Mouse (Mus musculus) cerebellum, adult (tissue): Measurements from ENCODE around the gene Xcr1.

Experiments
- ATAC-seq: cut with Nextera tagmentation; 2 replicates; pipeline ENCODE4 v1.9.2; 2017; ENCODE audit warnings: mild to moderate bottlenecking, moderate library complexity, mixed read lengths; ENCODE audit not compliant: insufficient number of reproducible peaks, low FRiP score, low TSS enrichment

Xcr1 gene

DNA sequence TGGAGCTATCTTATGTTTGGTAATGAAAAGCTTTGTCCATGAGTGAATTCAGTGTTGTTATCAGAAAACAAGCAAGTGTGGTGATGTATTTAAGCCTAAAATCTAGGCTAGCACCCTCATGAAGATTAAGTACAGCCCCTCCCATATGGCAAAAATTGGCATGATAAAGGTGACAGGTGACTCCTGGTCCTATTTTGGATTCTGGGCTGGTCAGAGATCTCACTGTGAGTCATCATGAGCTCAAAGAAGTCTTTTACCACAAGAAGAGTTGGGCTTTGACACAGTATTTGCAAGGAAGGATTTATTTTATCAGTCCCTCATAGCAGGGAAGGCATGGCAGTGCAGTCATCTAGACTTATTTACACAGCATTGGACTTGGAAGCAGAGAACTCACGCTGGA, 45.8 kb downstream of the Xcr1 start:
- no peak for ATAC-seq

DNA sequence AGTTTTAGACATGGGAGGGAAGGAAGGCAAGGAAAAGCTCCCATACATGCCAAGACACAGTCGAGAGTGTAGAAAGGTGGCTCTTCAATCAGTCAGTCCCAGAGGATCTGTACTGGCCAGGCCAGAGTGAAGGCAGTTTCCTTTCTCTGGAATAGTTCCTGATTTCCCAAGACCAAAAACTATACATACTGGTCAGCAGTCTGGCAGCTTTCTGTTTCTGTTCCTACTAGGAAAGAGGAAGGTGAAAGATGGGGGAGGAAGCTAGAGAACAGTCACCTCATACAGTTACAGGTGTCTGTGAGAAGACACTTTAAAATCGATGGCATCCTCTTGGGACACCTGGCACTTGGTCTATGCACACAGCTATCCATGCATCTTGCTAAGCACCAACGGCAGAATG, 46.4 kb downstream of the Xcr1 start:
- ATAC-seq = no peak

DNA sequence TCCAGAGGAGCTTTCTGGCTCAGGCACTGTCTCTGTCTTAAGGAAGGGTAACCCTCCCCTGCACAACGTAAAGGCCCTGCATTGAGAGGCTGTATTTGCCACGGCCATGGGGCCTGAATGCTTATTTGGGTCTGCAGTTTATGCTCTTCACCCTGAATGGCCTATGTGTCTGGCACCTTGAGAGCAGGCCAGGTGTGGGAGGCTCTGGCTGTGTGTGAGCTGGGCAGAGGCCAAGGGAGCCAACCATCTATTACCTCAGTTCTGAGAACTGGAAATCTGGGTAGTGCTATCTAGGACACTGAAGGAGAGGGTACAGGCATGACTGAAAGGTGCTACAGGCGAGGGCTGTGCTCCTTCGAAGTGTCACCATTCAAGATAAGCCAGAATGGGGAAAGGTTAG, 47.0 kb downstream of the Xcr1 start:
- 0 out of 2 replicates have a peak, but pooled peaks have one; percentile 49 for ATAC-seq

DNA sequence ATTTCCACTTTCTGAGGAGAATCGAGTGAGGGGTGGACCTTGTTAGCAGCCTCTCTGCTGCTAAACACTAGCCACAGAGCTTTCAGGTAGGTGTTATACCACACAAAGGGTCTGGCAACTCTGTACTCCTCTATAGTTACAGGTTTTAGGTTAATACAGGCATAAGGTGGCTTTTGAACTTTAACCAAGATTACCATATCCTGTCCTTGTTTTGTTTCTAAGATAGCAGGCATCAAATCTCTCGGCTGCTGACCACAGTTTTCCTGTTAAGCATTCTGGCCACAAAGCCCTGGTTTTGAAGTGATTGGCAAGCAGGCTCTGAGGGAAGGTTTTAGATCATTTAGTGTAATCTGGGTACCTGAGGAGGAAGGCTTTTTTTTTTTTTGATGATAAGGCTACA, 47.5 kb downstream of the Xcr1 start:
- no peak for ATAC-seq

DNA sequence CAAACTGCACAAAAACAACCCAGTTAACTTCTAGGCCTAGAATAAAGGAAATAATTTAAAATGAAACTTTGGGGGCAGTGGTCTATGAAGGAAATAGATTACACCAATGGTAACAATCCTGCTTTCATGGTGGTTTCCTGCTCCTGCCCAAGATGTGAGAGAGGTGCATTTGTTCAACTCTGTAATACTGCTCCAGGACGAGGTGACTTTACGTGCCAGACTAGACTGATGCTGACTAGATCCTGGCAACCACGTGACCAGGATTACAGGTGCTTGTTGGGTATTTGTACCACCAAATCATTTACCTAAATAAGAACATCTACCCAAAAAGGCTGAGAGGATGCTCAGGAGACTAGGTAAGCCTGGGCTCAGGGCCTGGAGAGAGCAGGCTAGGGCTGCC, 50.0 kb downstream of the Xcr1 start:
- ATAC-seq = no peak

DNA sequence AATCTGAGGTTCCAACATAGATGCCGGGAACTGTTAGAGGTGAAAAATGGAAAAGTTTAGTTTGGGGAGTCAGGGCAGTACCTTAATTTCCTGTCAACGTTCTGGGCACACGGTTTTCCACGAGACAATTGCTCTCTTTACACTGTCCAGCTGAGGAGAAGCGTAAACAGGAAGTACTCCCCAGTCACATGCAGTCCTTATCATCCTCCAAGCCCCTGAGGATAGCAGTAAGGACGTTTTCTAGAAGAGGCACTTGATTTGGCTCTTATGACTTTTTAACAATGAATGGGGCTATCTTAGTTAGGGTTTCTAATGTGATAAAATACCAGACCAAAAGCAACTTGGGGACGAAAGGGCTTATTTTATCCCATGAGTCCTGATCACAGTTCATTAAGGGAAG, 53.2 kb downstream of the Xcr1 start:
- no peak for ATAC-seq

DNA sequence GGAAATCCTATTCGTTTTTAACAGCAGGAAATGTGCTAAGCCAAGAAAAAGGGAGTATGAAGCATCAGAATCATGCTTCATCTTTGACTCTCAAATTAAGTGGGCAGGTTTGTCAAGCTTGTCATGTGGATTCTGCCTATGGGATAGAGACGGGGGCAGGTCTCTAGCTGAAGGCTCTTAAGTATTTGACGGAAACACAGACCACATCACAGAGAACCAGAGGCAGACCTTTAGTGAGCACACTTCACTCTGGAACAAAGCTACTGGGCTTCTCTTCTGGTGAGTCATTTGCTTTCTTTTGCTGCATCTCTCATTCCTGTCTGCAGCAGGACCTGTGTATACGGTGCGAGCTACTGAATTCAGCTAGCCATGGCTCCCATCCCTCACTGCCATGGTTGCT, 55.6 kb downstream of the Xcr1 start, which contains the start of gene Cxcr6:
Cxcr6 (plus strand) TSS at position 209 of the 400 bp plus-strand sequence.
- ATAC-seq = no peak

DNA sequence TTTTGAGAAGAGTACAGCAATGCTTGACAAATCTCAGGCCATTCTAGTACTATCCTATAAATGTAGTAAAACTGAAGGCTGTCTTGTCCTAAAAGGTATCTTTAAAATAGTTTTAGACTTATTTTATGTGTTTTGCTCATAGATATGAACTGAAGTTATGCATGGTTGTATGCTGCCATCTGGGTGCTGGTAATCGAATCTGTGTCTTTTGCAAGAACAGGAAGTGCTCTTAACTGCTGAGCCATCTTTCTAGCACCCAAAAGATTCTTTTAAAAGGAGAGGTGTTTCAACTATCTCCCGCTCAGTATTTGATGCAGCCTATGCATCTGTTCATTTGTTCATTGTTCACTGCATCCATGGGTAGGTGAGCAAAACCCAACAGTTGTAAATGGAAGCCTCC, 56.6 kb downstream of the Xcr1 start:
- ATAC-seq = no peak

DNA sequence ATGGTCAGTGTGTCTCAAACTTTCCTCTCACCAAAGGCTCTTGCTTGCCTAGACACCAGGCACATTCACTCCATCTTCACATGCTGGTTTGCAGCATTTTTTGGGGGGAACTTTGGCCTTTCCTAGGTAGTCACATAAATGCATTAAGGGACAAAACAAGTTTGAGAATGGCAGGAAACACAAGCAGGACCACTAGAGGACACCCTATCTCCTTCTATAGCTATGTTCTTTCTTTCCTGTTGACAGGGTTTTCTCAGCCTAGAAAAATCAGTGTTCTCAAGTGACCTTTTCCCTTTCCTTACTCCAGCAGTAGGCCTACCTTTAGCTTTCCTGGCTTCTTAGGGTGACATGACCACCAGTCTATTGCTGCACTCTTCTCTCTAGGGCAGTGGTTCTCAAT, 58.9 kb downstream of the Xcr1 start:
- no peak for ATAC-seq

DNA sequence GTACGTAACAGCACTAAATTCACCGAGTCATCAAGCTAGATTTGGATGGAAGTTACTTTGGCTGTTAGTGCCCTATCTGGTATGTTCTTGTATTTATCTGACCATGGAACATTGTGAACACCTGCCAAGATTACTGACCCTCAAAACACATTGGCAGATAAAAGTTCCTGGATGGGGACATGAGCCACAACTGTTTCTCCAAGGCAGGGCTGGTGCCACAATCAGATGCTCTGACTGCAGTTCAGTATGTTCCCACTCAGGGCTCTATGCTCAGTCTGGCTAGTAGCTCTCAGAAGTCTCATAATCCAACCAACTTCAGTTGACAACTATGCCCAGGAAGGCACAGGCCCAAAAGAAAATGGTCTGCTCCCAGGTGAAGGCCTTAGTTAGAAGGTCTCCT, 59.4 kb downstream of the Xcr1 start:
- ATAC-seq = no peak
